Comparison of ENCODE assay signal across 9 mouse cellular contexts in the genomic region with DNA sequence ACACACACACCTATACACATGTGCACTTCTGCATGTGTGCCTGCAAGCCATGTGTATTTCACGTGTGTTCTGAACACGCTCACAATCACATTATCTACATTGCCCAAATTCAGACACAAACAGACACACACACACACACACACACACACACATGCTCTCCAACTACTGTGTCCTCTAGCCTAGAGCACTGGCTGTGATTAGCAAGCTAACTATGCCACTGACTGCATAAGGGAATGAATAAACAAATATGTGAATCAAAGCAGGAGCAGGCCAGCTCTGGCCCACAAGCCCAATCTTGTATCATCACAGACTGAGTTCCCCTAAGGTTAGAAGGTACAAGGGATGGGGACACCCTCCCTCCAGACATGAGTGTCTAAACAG.
DNase-seq lines count a peak whose midpoint lies in the region; ATAC-seq and TF ChIP-seq lines count a peak whose summit lies in the region.
"Had no signal": no experiment of that assay in that cellular context is flagged by ENCODE, and none has a peak within 500 bp of the region (broad histone marks: within the 10 kb centered on the region; RNA-seq: fewer than 3 reads in every experiment).

No protein-coding gene starts in this region.

- H3K27ac ChIP-seq in lung, embryonic 16.5 days (ENCODE audit: low read length): no peak overlapping the region
- H3K27ac ChIP-seq in forebrain, embryonic 15.5 days (replicated peaks): peak overlapping the region; percentile 71
- peak overlapping the region; percentile 36; the same call in 1 of the 2 replicates for H3K27ac ChIP-seq in limb, embryonic 10.5 days
- H3K27ac ChIP-seq in midbrain, postnatal 0 days (ENCODE audit: low read depth, low read length): 0 out of 2 replicates have a peak overlapping the region, but pooled peaks have one; percentile 0
- no peak overlapping the region for H3K27ac ChIP-seq in intestine, postnatal 0 days (ENCODE audit: low read depth, low read length)

- H3K9me3 ChIP-seq in lung, embryonic 16.5 days (ENCODE audit: control insufficient read depth, low read length): no peaks in the 10 kb centered on the region
- H3K9me3 ChIP-seq in forebrain, embryonic 15.5 days: no peaks in the 10 kb centered on the region
- no peaks in the 10 kb centered on the region for H3K9me3 ChIP-seq in limb, embryonic 10.5 days (replicated peaks)
- no peaks in the 10 kb centered on the region for H3K9me3 ChIP-seq in midbrain, postnatal 0 days (ENCODE audit: low read length)
- no peaks in the 10 kb centered on the region for H3K9me3 ChIP-seq in intestine, postnatal 0 days (ENCODE audit: control insufficient read depth)

- H3K9ac ChIP-seq in lung, embryonic 16.5 days (ENCODE audit: low read length): no peak overlapping the region
- H3K9ac ChIP-seq in forebrain, embryonic 15.5 days (replicated peaks): no peak overlapping the region
- H3K9ac ChIP-seq in midbrain, postnatal 0 days (replicated peaks; ENCODE audit: low read length, poor library complexity, severe bottlenecking): no peak overlapping the region
- no peak overlapping the region for H3K9ac ChIP-seq in intestine, postnatal 0 days (ENCODE audit: low read depth, low read length)

- WGBS in lung, embryonic 16.5 days: 81% methylated on average over 2 of the region's 2 CpGs
- 70% methylated on average over 2 of the region's 2 CpGs for WGBS in forebrain, embryonic 15.5 days
- WGBS in limb, embryonic 10.5 days: 96% methylated on average over 2 of the region's 2 CpGs
- 68% methylated on average over 2 of the region's 2 CpGs for WGBS in midbrain, postnatal 0 days
- WGBS in intestine, postnatal 0 days: 83% methylated on average over 2 of the region's 2 CpGs

- no peak overlapping the region for H3K4me3 ChIP-seq in lung, embryonic 16.5 days (ENCODE audit: low read length)
- H3K4me3 ChIP-seq in forebrain, embryonic 15.5 days: no peak overlapping the region
- H3K4me3 ChIP-seq in limb, embryonic 10.5 days: no peak overlapping the region
- no peak overlapping the region for H3K4me3 ChIP-seq in midbrain, postnatal 0 days (ENCODE audit: low read depth, low read length)
- no peak overlapping the region for H3K4me3 ChIP-seq in intestine, postnatal 0 days (ENCODE audit: low read depth, low read length)

- TF ChIP-seq CTCF in midbrain, postnatal 0 days (IDR thresholded peaks at IDR 0.05): no peak
- TF ChIP-seq CTCF in intestine, postnatal 0 days (IDR thresholded peaks at IDR 0.05; ENCODE audit: low read depth): no peak

- H3K27me3 ChIP-seq in lung, embryonic 16.5 days (ENCODE audit: control insufficient read depth, insufficient read depth, low read depth, low read length): no peaks in the 10 kb centered on the region
- no peaks in the 10 kb centered on the region for H3K27me3 ChIP-seq in forebrain, embryonic 15.5 days
- H3K27me3 ChIP-seq in limb, embryonic 10.5 days (ENCODE audit: low read depth, poor library complexity, severe bottlenecking): no peaks in the 10 kb centered on the region
- H3K27me3 ChIP-seq in midbrain, postnatal 0 days (ENCODE audit: insufficient read depth, low read length): no peaks in the 10 kb centered on the region
- no peaks in the 10 kb centered on the region for H3K27me3 ChIP-seq in intestine, postnatal 0 days (replicated peaks; ENCODE audit: control insufficient read depth, insufficient read depth, low read length)

- ATAC-seq in lung, embryonic 16.5 days (ENCODE audit: low read depth): peak; percentile 23; the same call in 1 of the 2 replicates
- ATAC-seq in forebrain, embryonic 15.5 days (replicated peaks): peak; percentile 35
- peak; percentile 10; the same call in 1 of the 2 replicates for ATAC-seq in midbrain, postnatal 0 days (ENCODE audit: low FRiP score)
- no peak for ATAC-seq in intestine, postnatal 0 days

- no peak for DNase-seq in lung, postnatal 25 days (ENCODE audit: low spot score)
- DNase-seq in limb, embryonic 10.5 days (ENCODE audit: low spot score): no peak
- peak; percentile 43 for DNase-seq in midbrain, postnatal 0 days (ENCODE audit: low spot score)
- DNase-seq in thymus, adult 18-20 months: no peak
- DNase-seq in right cerebral cortex, adult 18-20 months: no peak

- no peaks in the 10 kb centered on the region for H3K36me3 ChIP-seq in lung, embryonic 16.5 days (ENCODE audit: control insufficient read depth, insufficient read depth, low read length)
- no peaks in the 10 kb centered on the region for H3K36me3 ChIP-seq in forebrain, embryonic 15.5 days
- peaks cover 19% of the 10 kb centered on the region for H3K36me3 ChIP-seq in limb, embryonic 10.5 days
- H3K36me3 ChIP-seq in midbrain, postnatal 0 days (ENCODE audit: insufficient read depth, low read length): no peaks in the 10 kb centered on the region
- no peaks in the 10 kb centered on the region for H3K36me3 ChIP-seq in intestine, postnatal 0 days (ENCODE audit: control insufficient read depth, insufficient read depth)
- H3K36me3 ChIP-seq: G1E had no signal

- H3K4me1 ChIP-seq in lung, embryonic 16.5 days (replicated peaks; ENCODE audit: control insufficient read depth, insufficient read depth, low read length): peaks cover 8% of the 10 kb centered on the region; the same call in 1 of the 2 replicates
- peaks cover 25% of the 10 kb centered on the region for H3K4me1 ChIP-seq in forebrain, embryonic 15.5 days
- peaks cover 39% of the 10 kb centered on the region for H3K4me1 ChIP-seq in limb, embryonic 10.5 days
- peaks cover 3% of the 10 kb centered on the region; the same call in 1 of the 2 replicates for H3K4me1 ChIP-seq in midbrain, postnatal 0 days (ENCODE audit: insufficient read depth, low read length)
- no peaks in the 10 kb centered on the region for H3K4me1 ChIP-seq in intestine, postnatal 0 days (replicated peaks; ENCODE audit: control insufficient read depth, insufficient read depth, low read length)

- H3K4me2 ChIP-seq in lung, embryonic 16.5 days (ENCODE audit: low read depth, low read length): no peak overlapping the region
- H3K4me2 ChIP-seq in forebrain, embryonic 15.5 days (replicated peaks): peak overlapping the region; percentile 19; the same call in 1 of the 2 replicates
- H3K4me2 ChIP-seq in midbrain, postnatal 0 days (ENCODE audit: low read depth, low read length, poor library complexity, severe bottlenecking): no peak overlapping the region
- no peak overlapping the region for H3K4me2 ChIP-seq in intestine, postnatal 0 days (replicated peaks; ENCODE audit: low read depth)

Comparison
In these comparisons a context has a peak if more than half of its experiments do, and no peak if none do; other contexts are left out.
1. H3K27ac ChIP-seq: peak in forebrain, embryonic 15.5 days (single experiment), limb, embryonic 10.5 days (single experiment) and midbrain, postnatal 0 days (single experiment); none in lung, embryonic 16.5 days (single experiment) and intestine, postnatal 0 days (single experiment).